Mouse (Mus musculus): ENCODE measurements at regions not wholly inside any gene's neighbourhood (a gene's known extent, or its start where the extent isn't known, plus 50 kb on each side); places are given as distances from the start of the nearest gene placed in this dataset.

- TF ChIP-seq POLR2A (IDR thresholded peaks at IDR 0.05; ENCODE audit: borderline replicate concordance, low read depth, low read length) (no peak), CTCF (IDR thresholded peaks at IDR 0.05; ENCODE audit: low read depth, low read length) (no peak)
These were observed 147.5 kb upstream of the Pabpc6 start for GRCm38 (mm10) chr17:9817056-9817455.
